Mouse (Mus musculus): ENCODE results near the gene Trpc1.

Trpc1 gene

GRCm38 (mm10) chr9:95696581-95696980 is 53.6 kb downstream of the Trpc1 start:
- no peak for DNase-seq

GRCm38 (mm10) chr9:95695023-95695422 is 55.2 kb downstream of the Trpc1 start:
- no peak for DNase-seq

GRCm38 (mm10) chr9:95694526-95694925 is 55.6 kb downstream of the Trpc1 start:
- no peak for DNase-seq

- DNase-seq = no peak
These were observed 56.6 kb downstream of the Trpc1 start for GRCm38 (mm10) chr9:95693528-95694100.

- no peak for DNase-seq
These were observed 57.4 kb downstream of the Trpc1 start for GRCm38 (mm10) chr9:95692823-95693222.

GRCm38 (mm10) chr9:95688064-95688463 is 62.1 kb downstream of the Trpc1 start:
- peak; percentile 38 to 48 for DNase-seq

GRCm38 (mm10) chr9:95685660-95686440 is 64.3 kb downstream of the Trpc1 start:
- no peak for DNase-seq

GRCm38 (mm10) chr9:95680691-95681090 is 69.5 kb downstream of the Trpc1 start:
- no peak for DNase-seq

- no peak for DNase-seq
These were observed 70.2 kb downstream of the Trpc1 start for GRCm38 (mm10) chr9:95679966-95680365.

GRCm38 (mm10) chr9:95676021-95676420 is 74.2 kb downstream of the Trpc1 start:
- no peak for DNase-seq

- DNase-seq = peak; percentile 67 to 71
These were observed 75.0 kb downstream of the Trpc1 start for GRCm38 (mm10) chr9:95675064-95675699.

- DNase-seq = no peak
These were observed 77.4 kb downstream of the Trpc1 start for GRCm38 (mm10) chr9:95672760-95673159.

- no peak for DNase-seq
These were observed 77.8 kb downstream of the Trpc1 start for GRCm38 (mm10) chr9:95672331-95672730.

GRCm38 (mm10) chr9:95668306-95668705 is 81.9 kb downstream of the Trpc1 start:
- no peak for DNase-seq

- DNase-seq = peak; percentile 50 to 62
These were observed 82.3 kb downstream of the Trpc1 start for GRCm38 (mm10) chr9:95667836-95668235.

GRCm38 (mm10) chr9:95665835-95666234 is 84.3 kb downstream of the Trpc1 start:
- no peak for DNase-seq

GRCm38 (mm10) chr9:95664290-95664989 is 85.7 kb downstream of the Trpc1 start:
- no peak for DNase-seq

GRCm38 (mm10) chr9:95657941-95658340 is 92.2 kb downstream of the Trpc1 start:
- no peak for DNase-seq
